Mouse (Mus musculus) myocyte (in vitro differentiated cells): ENCODE measurements at regions not wholly inside any gene's neighbourhood (a gene's known extent, or its start where the extent isn't known, plus 50 kb on each side); places are given as distances from the start of the nearest gene placed in this dataset.

Source experiments
- H3K27me3 ChIP-seq: one replicate; pipeline ENCODE4 v1.6.1; 2011; ENCODE audit not compliant: control insufficient read depth, insufficient read depth, insufficient read length
- H3K36me3 ChIP-seq: one replicate; pipeline ENCODE4 v1.6.1; 2011; ENCODE audit not compliant: control insufficient read depth, insufficient read depth
- H3K4me2 ChIP-seq: one replicate; pipeline ENCODE4 v1.6.1; 2011; ENCODE audit warnings: low read depth, control low read depth
- H3K4me3 ChIP-seq: one replicate; pipeline ENCODE4 v1.5.1; 2011; ENCODE audit warnings: mild to moderate bottlenecking, control low read depth, moderate library complexity
- H3K79me2 ChIP-seq: one replicate; pipeline ENCODE4 v1.6.1; 2011; ENCODE audit not compliant: control insufficient read depth, insufficient read depth
- H3ac ChIP-seq: one replicate; pipeline ENCODE4 v1.6.1; 2011; ENCODE audit not compliant: control insufficient read depth, insufficient read length
- CEBPB ChIP-seq: IDR thresholded peaks from 2 replicates; pipeline ENCODE4 v1.6.1; 2011; ENCODE audit warnings: mild to moderate bottlenecking, moderate library complexity; ENCODE audit not compliant: poor library complexity, insufficient read depth, severe bottlenecking
- E2F4 ChIP-seq: IDR thresholded peaks from one replicate; pipeline ENCODE4 v1.6.1; 2011; ENCODE audit warnings: mild to moderate bottlenecking, control low read depth, moderate library complexity; ENCODE audit not compliant: insufficient read depth
- MAX ChIP-seq: IDR thresholded peaks from one replicate; pipeline ENCODE4 v1.6.1; 2011; ENCODE audit warnings: low read depth, mild to moderate bottlenecking, control low read depth
- MYOD1 ChIP-seq, 3 experiments: IDR thresholded peaks; one replicate each; pipeline ENCODE4 v1.6.1; 2011; ENCODE audit warnings: control low read depth in 2 of 3, low read depth in 2 of 3, mild to moderate bottlenecking in 2 of 3, moderate library complexity in 1 of 3; ENCODE audit not compliant: insufficient read length in 2 of 3, control insufficient read depth in 1 of 3
- MYOG ChIP-seq, 3 experiments: IDR thresholded peaks; one replicate each; pipeline ENCODE4 v1.6.1; 2011; ENCODE audit warnings: control low read depth in 2 of 3, low read depth in 2 of 3, mild to moderate bottlenecking in 2 of 3; ENCODE audit not compliant: insufficient read length in 2 of 3, control insufficient read depth in 1 of 3, insufficient read depth in 1 of 3
- POLR2A ChIP-seq: IDR thresholded peaks from one replicate; pipeline ENCODE4 v1.6.1; 2011; ENCODE audit warnings: low read depth, mild to moderate bottlenecking, control low read depth, moderate library complexity; ENCODE audit not compliant: insufficient read length
- POLR2AphosphoS2 ChIP-seq: IDR thresholded peaks from one replicate; pipeline ENCODE4 v1.6.1; 2011; ENCODE audit warnings: low read depth, control low read depth; ENCODE audit not compliant: insufficient read length
- REST ChIP-seq: IDR thresholded peaks from one replicate; pipeline ENCODE4 v1.6.1; 2011; ENCODE audit warnings: mild to moderate bottlenecking, control low read depth, moderate library complexity; ENCODE audit not compliant: insufficient read depth, insufficient read length
- SRF ChIP-seq: IDR thresholded peaks from one replicate; pipeline ENCODE4 v1.6.1; 2011; ENCODE audit warnings: low read depth; ENCODE audit not compliant: control insufficient read depth, insufficient read length
- TCF12 ChIP-seq: IDR thresholded peaks from one replicate; pipeline ENCODE4 v1.6.1; 2011; ENCODE audit warnings: mild to moderate bottlenecking, control low read depth; ENCODE audit not compliant: poor library complexity, insufficient read depth, severe bottlenecking
- TCF3 ChIP-seq: IDR thresholded peaks from one replicate; pipeline ENCODE4 v1.6.1; 2011; ENCODE audit warnings: low read depth, control low read depth; ENCODE audit not compliant: insufficient read length
- USF1 ChIP-seq: IDR thresholded peaks from one replicate; pipeline ENCODE4 v1.6.1; 2011; ENCODE audit warnings: low read depth, mild to moderate bottlenecking, control low read depth, moderate library complexity

- peaks cover 6% of the 10 kb centered on the region for H3K27me3 ChIP-seq
- no peaks in the 10 kb centered on the region for H3K79me2 ChIP-seq
- no peak overlapping the region for H3K4me3 ChIP-seq
- TF ChIP-seq MAX, result no peak
- H3ac ChIP-seq, result no peak overlapping the region
- H3K36me3 ChIP-seq, result no peaks in the 10 kb centered on the region
- no peak overlapping the region for H3K4me2 ChIP-seq
Observed at GRCm38 (mm10) chr13:48167976-48168375, 93.1 kb upstream of the Id4 start.

GRCm38 (mm10) chr13:48171309-48171953 lies 89.6 kb upstream of the Id4 start:
- Histone ChIP-seq H3K36me3 (no peaks in the 10 kb centered on the region), H3ac (no peak overlapping the region), H3K4me3 (no peak overlapping the region), H3K79me2 (no peaks in the 10 kb centered on the region), H3K27me3 (peaks cover 6% of the 10 kb centered on the region), H3K4me2 (no peak overlapping the region)
- TF ChIP-seq TCF12 (no peak), POLR2AphosphoS2 (no peak)

GRCm38 (mm10) chr13:48171994-48172393 lies 89.0 kb upstream of the Id4 start:
- Histone ChIP-seq H3K27me3 (peaks cover 6% of the 10 kb centered on the region), H3K79me2 (no peaks in the 10 kb centered on the region), H3K36me3 (no peaks in the 10 kb centered on the region), H3K4me3 (no peak overlapping the region), H3ac (no peak overlapping the region), H3K4me2 (no peak overlapping the region)
- TF ChIP-seq POLR2A (no peak), SRF (no peak), E2F4 (no peak)

- Histone ChIP-seq H3K4me2 (no peak overlapping the region), H3K27me3 (peaks cover under 1% of the 10 kb centered on the region), H3K4me3 (no peak overlapping the region), H3K36me3 (no peaks in the 10 kb centered on the region), H3ac (no peak overlapping the region), H3K79me2 (no peaks in the 10 kb centered on the region)
- TF ChIP-seq TCF3 (no peak), USF1 (no peak), MYOG (IDR thresholded peaks at IDR 0.05; ENCODE audit: control insufficient read depth in 1 of 3, insufficient read depth in 1 of 3, insufficient read length in 2 of 3, low read depth in 2 of 3) (no peak), REST (no peak), MYOD1 (IDR thresholded peaks at IDR 0.05; ENCODE audit: control insufficient read depth in 1 of 3, insufficient read length in 2 of 3, low read depth in 2 of 3) (no peak), POLR2A (no peak), E2F4 (no peak), SRF (no peak), MAX (no peak), POLR2AphosphoS2 (no peak), TCF12 (no peak), CEBPB (no peak)
Observed at GRCm38 (mm10) chr13:48192476-48192875, 68.6 kb upstream of the Id4 start.

GRCm38 (mm10) chr13:48193942-48194341 lies 67.1 kb upstream of the Id4 start:
- Histone ChIP-seq H3K4me3 (no peak overlapping the region), H3K27me3 (no peaks in the 10 kb centered on the region), H3ac (no peak overlapping the region), H3K4me2 (no peak overlapping the region), H3K36me3 (no peaks in the 10 kb centered on the region), H3K79me2 (no peaks in the 10 kb centered on the region)
- no peak for TF ChIP-seq TCF12
- no peak for TF ChIP-seq SRF
- no peak for TF ChIP-seq MYOG (IDR thresholded peaks at IDR 0.05; ENCODE audit: control insufficient read depth in 1 of 3, insufficient read depth in 1 of 3, insufficient read length in 2 of 3, low read depth in 2 of 3)
- TF ChIP-seq CEBPB, result peak; percentile 67; the same call in 1 of the 2 replicates
- no peak for TF ChIP-seq POLR2AphosphoS2
- TF ChIP-seq TCF3, result no peak
- TF ChIP-seq POLR2A, result no peak

GRCm38 (mm10) chr13:48207824-48208223 lies 53.2 kb upstream of the Id4 start:
- TF ChIP-seq MYOG (IDR thresholded peaks at IDR 0.05; ENCODE audit: control insufficient read depth in 1 of 3, insufficient read depth in 1 of 3, insufficient read length in 2 of 3, low read depth in 2 of 3) (no peak), MAX (no peak), POLR2A (no peak), TCF12 (no peak), MYOD1 (IDR thresholded peaks at IDR 0.05; ENCODE audit: control insufficient read depth in 1 of 3, insufficient read length in 2 of 3, low read depth in 2 of 3) (no peak), TCF3 (no peak), USF1 (no peak)
- no peak overlapping the region for H3K4me3 ChIP-seq

More at GRCm38 (mm10) chr13:48207824-48208223, 53.2 kb upstream of the Id4 start:
- Histone ChIP-seq H3K36me3 (no peaks in the 10 kb centered on the region), H3K4me2 (no peak overlapping the region), H3K79me2 (no peaks in the 10 kb centered on the region), H3ac (no peak overlapping the region), H3K27me3 (no peaks in the 10 kb centered on the region)
